Mouse (Mus musculus) cerebellum, postnatal 10 days (tissue): ENCODE data around the gene Gm7792.
"Not testable (repeated sequence)": the region's sequence is repeated elsewhere in the genome, so short reads cannot be mapped to it uniquely, and the experiment has no call there.

Experiments used
- DNase-seq, 2 experiments: peaks; one replicate each; pipeline ENCODE4 v3.0.0; 2021; ENCODE audit warnings: mixed read lengths in 2 of 2

Gm7792 gene

GRCm38 (mm10) chr5:93843476-93843875, at the start of gene Gm7792:
Gene Gm7792, plus strand, starts transcription at chr5:93843776.
- not testable (repeated sequence) for DNase-seq
